Mouse (Mus musculus): ENCODE data around the gene Akr1c6. TPM values are rescaled to one million over a fixed set of nuclear protein-coding genes. Genes with fewer than 3 reads are reported as not detected.

Gene Akr1c6
- polyA plus RNA-seq, 1 experiment from 2014 or later = not detected

- no peaks in the 10 kb centered on the region for H3K36me3 ChIP-seq (ENCODE audit: control insufficient read depth, insufficient read depth, low read length)
- DNase-seq (ENCODE audit: low spot score) (no peak), ATAC-seq (ENCODE audit: low FRiP score, low TSS enrichment) (no peak)
- no peaks in the 10 kb centered on the region for H3K4me1 ChIP-seq (replicated peaks; ENCODE audit: control insufficient read depth, insufficient read depth)
- no peaks in the 10 kb centered on the region for H3K27me3 ChIP-seq (ENCODE audit: control insufficient read depth, insufficient read depth, low read length)
- no peak overlapping the region for H3K9ac ChIP-seq (ENCODE audit: low read length)
- H3K4me2 ChIP-seq (replicated peaks; ENCODE audit: low read depth) = no peak overlapping the region
- H3K9me3 ChIP-seq (ENCODE audit: control insufficient read depth, low read length) = no peaks in the 10 kb centered on the region
- H3K4me3 ChIP-seq (ENCODE audit: low read depth, low read length) = no peak overlapping the region
- H3K27ac ChIP-seq (replicated peaks) = no peak overlapping the region
- TF ChIP-seq EP300 (optimal IDR thresholded peaks at IDR 0.05) = no peak
- no peak for TF ChIP-seq CTCF (IDR thresholded peaks at IDR 0.05; ENCODE audit: low read depth)
These were observed 31.9 kb upstream of the Akr1c6 start for GRCm38 (mm10) chr13:4402221-4402620.

DNA sequence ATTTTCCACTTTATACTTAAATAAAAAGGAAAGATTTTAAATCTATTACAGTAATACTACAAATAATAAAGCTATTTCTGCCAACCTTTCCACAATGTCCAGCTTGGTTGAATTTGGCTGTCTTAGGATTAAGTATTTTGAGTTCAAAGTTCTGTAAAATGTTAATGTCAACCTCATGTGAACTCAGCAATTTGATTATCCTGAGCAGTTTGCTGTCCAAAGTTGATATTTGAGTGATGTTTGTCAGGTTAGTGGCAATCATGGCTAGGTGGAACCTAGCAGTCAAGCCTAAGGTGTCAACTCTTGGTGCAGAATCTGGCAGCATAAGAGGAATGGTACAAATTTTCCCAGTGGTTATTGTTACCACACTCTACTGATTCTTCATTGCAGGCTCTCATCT is 29.4 kb upstream of the Akr1c6 start:
- Histone ChIP-seq H3K9me3 (ENCODE audit: control insufficient read depth, low read length) (no peaks in the 10 kb centered on the region), H3K4me1 (replicated peaks; ENCODE audit: control insufficient read depth, insufficient read depth) (no peaks in the 10 kb centered on the region), H3K27ac (replicated peaks) (no peak overlapping the region), H3K27me3 (ENCODE audit: control insufficient read depth, insufficient read depth, low read length) (no peaks in the 10 kb centered on the region), H3K4me3 (ENCODE audit: low read depth, low read length) (no peak overlapping the region), H3K4me2 (replicated peaks; ENCODE audit: low read depth) (no peak overlapping the region), H3K9ac (ENCODE audit: low read length) (no peak overlapping the region), H3K36me3 (ENCODE audit: control insufficient read depth, insufficient read depth, low read length) (no peaks in the 10 kb centered on the region)
- DNase-seq (ENCODE audit: low spot score) = no peak
- ATAC-seq (ENCODE audit: low FRiP score, low TSS enrichment) = no peak
- no peak for TF ChIP-seq CTCF (IDR thresholded peaks at IDR 0.05; ENCODE audit: low read depth)
- no peak for TF ChIP-seq EP300 (optimal IDR thresholded peaks at IDR 0.05)

GRCm38 (mm10) chr13:4406771-4407170 is 27.3 kb upstream of the Akr1c6 start:
- no peak for ATAC-seq (ENCODE audit: low FRiP score, low TSS enrichment)
- H3K4me1 ChIP-seq (replicated peaks; ENCODE audit: control insufficient read depth, insufficient read depth) = no peaks in the 10 kb centered on the region
- WGBS = 67% methylated on average over 1 of the region's 1 CpGs

GRCm38 (mm10) chr13:4428558-4428957 is 5.5 kb upstream of the Akr1c6 start:
- Histone ChIP-seq H3K27ac (replicated peaks) (no peak overlapping the region), H3K4me3 (ENCODE audit: low read depth, low read length) (no peak overlapping the region), H3K9ac (ENCODE audit: low read length) (no peak overlapping the region), H3K9me3 (ENCODE audit: control insufficient read depth, low read length) (no peaks in the 10 kb centered on the region), H3K4me2 (replicated peaks; ENCODE audit: low read depth) (no peak overlapping the region), H3K27me3 (ENCODE audit: control insufficient read depth, insufficient read depth, low read length) (no peaks in the 10 kb centered on the region), H3K36me3 (ENCODE audit: control insufficient read depth, insufficient read depth, low read length) (no peaks in the 10 kb centered on the region), H3K4me1 (replicated peaks; ENCODE audit: control insufficient read depth, insufficient read depth) (no peaks in the 10 kb centered on the region)
- ATAC-seq (ENCODE audit: low FRiP score, low TSS enrichment) = no peak
- 77% methylated on average over 2 of the region's 2 CpGs for WGBS
- no peak for DNase-seq (ENCODE audit: low spot score)
- TF ChIP-seq CTCF (IDR thresholded peaks at IDR 0.05; ENCODE audit: low read depth) = no peak

More at GRCm38 (mm10) chr13:4406771-4407170, 27.3 kb upstream of the Akr1c6 start:
- Histone ChIP-seq H3K27ac (replicated peaks) (no peak overlapping the region), H3K36me3 (ENCODE audit: control insufficient read depth, insufficient read depth, low read length) (no peaks in the 10 kb centered on the region), H3K4me2 (replicated peaks; ENCODE audit: low read depth) (no peak overlapping the region), H3K9me3 (ENCODE audit: control insufficient read depth, low read length) (no peaks in the 10 kb centered on the region), H3K9ac (ENCODE audit: low read length) (no peak overlapping the region), H3K4me3 (ENCODE audit: low read depth, low read length) (no peak overlapping the region), H3K27me3 (ENCODE audit: control insufficient read depth, insufficient read depth, low read length) (no peaks in the 10 kb centered on the region)
- TF ChIP-seq EP300 (optimal IDR thresholded peaks at IDR 0.05) = no peak
- no peak for TF ChIP-seq CTCF (IDR thresholded peaks at IDR 0.05; ENCODE audit: low read depth)
- DNase-seq (ENCODE audit: low spot score) = no peak

GRCm38 (mm10) chr13:4429034-4429433 is 5.1 kb upstream of the Akr1c6 start:
- 52% methylated on average over 2 of the region's 2 CpGs for WGBS
- H3K4me2 ChIP-seq (replicated peaks; ENCODE audit: low read depth) = no peak overlapping the region
- H3K9ac ChIP-seq (ENCODE audit: low read length) = no peak overlapping the region
- TF ChIP-seq EP300 (optimal IDR thresholded peaks at IDR 0.05) (no peak), CTCF (IDR thresholded peaks at IDR 0.05; ENCODE audit: low read depth) (no peak)
- no peaks in the 10 kb centered on the region for H3K27me3 ChIP-seq (ENCODE audit: control insufficient read depth, insufficient read depth, low read length)
- H3K4me1 ChIP-seq (replicated peaks; ENCODE audit: control insufficient read depth, insufficient read depth) = no peaks in the 10 kb centered on the region
- H3K36me3 ChIP-seq (ENCODE audit: control insufficient read depth, insufficient read depth, low read length) = no peaks in the 10 kb centered on the region
- no peak overlapping the region for H3K27ac ChIP-seq (replicated peaks)
- no peaks in the 10 kb centered on the region for H3K9me3 ChIP-seq (ENCODE audit: control insufficient read depth, low read length)
- no peak overlapping the region for H3K4me3 ChIP-seq (ENCODE audit: low read depth, low read length)
- ATAC-seq (ENCODE audit: low FRiP score, low TSS enrichment) (no peak), DNase-seq (ENCODE audit: low spot score) (no peak)

DNA sequence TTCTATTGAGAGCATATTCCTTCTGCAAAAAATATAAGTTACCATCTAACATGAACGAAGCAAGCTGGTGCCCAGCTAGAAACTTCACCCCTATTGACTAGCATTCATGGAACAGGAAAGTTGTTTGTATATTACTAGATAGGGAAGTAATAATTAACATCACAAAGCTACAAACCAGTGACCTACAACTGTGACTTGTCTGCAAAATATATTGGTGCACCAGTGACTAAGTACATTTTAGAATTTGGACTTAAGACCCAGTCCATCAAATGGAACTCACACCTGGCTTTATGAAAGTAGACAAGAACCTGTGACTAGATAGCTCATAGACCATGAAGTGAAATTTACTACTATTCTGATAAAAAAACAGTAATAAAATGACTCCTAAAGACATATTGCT is 3.0 kb upstream of the Akr1c6 start:
- Histone ChIP-seq H3K27ac (replicated peaks) (no peak overlapping the region), H3K4me3 (ENCODE audit: low read depth, low read length) (no peak overlapping the region), H3K4me2 (replicated peaks; ENCODE audit: low read depth) (no peak overlapping the region), H3K27me3 (ENCODE audit: control insufficient read depth, insufficient read depth, low read length) (no peaks in the 10 kb centered on the region), H3K36me3 (ENCODE audit: control insufficient read depth, insufficient read depth, low read length) (no peaks in the 10 kb centered on the region), H3K4me1 (replicated peaks; ENCODE audit: control insufficient read depth, insufficient read depth) (no peaks in the 10 kb centered on the region), H3K9me3 (ENCODE audit: control insufficient read depth, low read length) (no peaks in the 10 kb centered on the region), H3K9ac (ENCODE audit: low read length) (no peak overlapping the region)
- no peak for DNase-seq (ENCODE audit: low spot score)
- no peak for TF ChIP-seq CTCF (IDR thresholded peaks at IDR 0.05; ENCODE audit: low read depth)
- no peak for TF ChIP-seq EP300 (optimal IDR thresholded peaks at IDR 0.05)
- 78% methylated on average over 1 of the region's 1 CpGs for WGBS
- ATAC-seq (ENCODE audit: low FRiP score, low TSS enrichment) = no peak
